Mouse (Mus musculus): Measurements from ENCODE around the gene Cntnap4.

The Cntnap4 gene

DNA sequence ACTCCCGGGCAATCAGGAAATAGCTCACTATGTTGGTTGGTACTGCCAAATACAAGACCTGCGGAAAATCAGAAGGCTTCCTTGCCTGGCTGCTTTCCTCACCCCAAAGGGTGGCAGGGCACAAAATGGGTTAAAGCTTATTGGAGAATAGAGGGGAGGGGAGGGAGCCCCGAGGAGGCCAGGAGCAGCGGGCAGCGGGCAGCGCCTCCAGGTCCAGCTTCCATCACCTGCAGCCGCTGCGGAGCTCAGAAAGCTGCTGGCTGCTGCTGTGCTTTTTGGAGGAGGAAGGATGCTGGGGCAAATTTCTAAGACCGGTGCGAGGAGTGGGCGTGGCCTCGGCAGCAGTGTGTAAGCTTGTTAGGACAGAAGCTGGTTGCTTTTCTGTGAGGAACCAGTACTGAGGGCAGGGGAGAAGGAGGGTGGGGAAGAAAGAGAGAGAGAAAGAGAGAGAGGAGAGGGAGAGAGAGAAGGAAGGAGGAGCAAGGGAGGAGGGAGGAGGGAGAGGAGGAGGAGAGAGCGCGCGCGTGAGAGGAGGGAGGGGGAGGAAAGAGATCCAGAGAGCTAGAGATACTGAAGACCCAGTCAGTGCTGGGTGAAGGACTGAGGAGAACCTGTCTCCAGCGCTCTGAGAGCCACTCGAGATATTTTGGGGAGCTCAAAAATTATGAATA lies at the start of gene Cntnap4:
TSS of gene Cntnap4 (plus strand) at position 573 of the 671 bp plus-strand sequence.
- in situ Hi-C loops (cut with MboI; ENCODE audit: low sequenced_read_pairs): no loop called here

DNA sequence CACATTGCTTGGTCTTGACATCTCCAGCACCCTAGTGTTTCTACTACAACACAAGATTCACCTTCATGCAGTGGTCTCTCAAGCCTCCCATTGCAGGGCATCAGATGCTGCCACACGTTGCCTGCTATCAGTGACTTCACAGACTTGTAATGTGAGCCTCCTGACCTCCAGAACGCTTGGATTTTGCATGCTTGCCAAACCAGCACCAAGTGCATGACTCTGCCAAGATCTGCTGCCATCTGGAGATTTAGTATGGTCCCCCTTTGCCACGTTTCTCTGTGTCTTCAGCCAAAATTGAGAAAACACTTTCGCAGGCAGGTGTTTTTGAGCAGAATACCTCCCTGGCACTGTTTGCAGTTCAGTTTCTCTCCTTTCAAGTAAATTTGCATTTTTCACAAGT lies 12.5 kb upstream of the Cntnap4 start:
- in situ Hi-C loops (cut with MboI; ENCODE audit: low sequenced_read_pairs): no loop called here

DNA sequence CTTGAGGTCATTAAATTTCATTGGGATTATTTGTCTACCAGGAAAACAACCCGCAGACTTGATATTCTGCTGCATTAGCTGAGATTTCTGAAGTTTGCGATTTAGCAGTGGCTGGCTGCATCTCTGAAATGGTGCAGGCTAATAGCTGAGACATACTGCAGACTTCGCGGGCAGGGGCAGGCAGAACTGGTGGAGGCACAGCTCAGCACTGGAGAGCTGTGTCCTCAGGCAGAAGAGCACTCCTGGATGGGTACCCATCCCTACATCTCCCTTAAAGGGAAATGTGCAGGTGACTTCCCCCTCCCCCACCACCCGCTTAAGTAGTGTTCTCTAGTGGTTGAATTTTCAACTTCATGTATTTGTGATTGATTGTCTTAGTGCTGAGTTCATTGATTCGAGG lies 698 bp downstream of the Cntnap4 start:
- in situ Hi-C loops (cut with MboI; ENCODE audit: low sequenced_read_pairs): no loop called here

DNA sequence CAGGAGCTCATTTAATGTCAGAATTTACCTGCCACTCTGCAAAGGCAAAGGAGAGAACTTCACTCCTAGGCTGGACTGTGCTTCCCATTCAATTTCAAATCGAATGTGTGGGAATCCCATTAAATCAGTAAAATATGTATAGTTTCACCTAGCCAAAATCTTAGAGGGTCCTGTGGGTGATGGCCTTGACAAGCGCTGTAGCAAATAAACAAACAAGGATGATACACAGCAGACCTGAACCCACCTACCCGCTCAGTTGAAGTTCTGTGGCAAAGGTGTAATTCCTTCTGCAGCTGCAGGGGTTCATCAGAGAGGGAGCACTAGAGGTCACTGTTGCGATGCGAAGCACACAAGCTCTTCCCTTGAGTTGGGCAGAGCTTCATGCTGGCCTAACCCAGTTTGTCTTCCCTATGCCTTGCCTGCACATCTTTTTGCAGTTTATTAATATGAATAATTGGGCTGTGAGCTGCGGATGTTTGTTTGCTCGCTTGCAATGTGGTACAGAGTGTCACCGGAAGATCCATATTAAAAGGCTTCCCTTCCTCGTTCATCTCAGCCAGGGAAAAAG lies 1.6 kb downstream of the Cntnap4 start:
- in situ Hi-C loops (cut with MboI; ENCODE audit: low sequenced_read_pairs): no loop called here

DNA sequence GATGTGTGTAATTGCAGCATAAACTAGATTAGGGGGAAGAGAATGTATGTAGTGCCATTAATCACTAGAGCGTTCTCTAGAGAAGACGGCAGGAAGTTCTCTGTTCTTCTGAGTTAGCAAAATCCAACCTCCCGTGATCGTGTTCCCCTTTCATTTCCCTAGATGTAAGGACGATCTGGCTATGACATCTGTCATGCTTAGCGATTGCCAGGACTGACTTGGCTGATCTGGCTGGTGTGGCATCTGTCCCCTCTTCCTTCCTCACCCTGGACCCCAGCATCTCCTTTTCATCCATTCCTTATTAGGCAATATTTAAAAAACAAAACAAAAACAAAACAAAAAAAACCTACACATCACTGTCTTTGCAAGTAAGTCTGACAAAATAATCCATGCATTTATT lies 11.6 kb downstream of the Cntnap4 start:
- in situ Hi-C loops (cut with MboI; ENCODE audit: low sequenced_read_pairs): no loop called here

DNA sequence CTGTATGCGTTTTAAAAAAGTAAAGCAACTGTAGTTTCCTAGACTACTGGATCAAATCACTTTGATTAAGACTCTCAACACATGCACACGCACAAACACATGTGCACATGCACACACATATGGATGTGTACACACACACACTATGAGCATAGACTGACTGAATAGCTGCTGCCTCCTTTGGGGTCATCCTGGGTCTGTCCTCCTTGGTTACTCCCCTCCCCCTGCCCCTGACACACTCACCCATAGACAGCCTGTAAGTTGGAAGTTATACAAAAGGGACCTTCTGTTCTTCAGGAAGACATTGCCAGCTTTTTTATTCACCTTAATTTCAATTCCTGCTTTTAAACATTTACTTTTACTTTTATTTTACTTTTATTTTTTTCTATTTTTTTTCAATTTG lies 13.6 kb downstream of the Cntnap4 start:
- in situ Hi-C loops (cut with MboI; ENCODE audit: low sequenced_read_pairs): no loop called here

DNA sequence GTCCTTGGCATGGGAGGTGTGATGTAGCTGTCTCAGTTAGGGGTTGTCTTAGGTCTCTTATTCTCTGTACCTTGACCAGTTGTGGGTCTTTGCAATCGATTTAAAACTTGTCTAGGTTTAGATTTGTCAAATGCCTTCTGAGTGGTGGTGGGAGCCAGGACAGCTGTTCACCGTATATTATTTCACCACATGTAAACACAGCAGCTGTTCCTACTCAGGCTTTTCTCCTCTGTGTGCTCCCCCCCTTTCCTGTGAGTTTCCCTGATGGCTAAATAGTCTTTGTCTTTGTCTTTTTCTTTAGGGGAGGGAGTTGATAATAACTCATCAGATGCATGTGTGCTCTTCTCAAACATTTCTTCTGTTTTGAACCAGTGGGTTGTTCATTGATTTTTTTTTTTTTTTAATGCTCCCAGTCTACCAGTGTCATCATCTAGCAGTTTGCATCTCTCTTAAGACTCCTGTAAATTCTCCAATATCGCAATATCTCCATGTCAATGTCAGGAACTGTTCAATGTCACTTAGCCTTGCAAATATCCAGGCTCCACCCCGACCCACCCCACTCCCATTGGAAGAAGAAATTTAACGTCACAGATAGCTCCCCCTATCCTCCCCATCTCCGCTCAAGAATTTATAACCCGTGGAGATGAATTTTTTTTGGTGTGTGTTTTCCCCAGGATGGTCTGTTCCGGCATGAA lies 18.7 kb downstream of the Cntnap4 start:
- in situ Hi-C loops (cut with MboI; ENCODE audit: low sequenced_read_pairs): no loop called here

DNA sequence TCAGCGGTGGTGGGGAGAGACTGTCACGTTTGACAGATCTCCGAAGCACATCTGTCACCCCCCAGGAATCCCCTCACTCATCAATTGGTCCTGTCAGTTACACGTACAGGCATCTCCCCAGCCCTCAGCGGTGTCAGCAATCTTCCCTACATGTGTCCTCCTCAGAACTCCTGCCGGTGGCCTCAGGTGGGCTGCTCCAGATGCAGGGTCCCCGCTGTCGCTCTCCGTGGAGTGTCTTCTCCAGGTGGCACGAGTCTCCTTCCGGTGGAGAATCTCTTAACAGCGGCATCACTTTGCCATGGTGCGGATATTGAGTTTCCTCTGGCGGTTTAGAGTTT lies 19.2 kb downstream of the Cntnap4 start:
- in situ Hi-C loops (cut with MboI; ENCODE audit: low sequenced_read_pairs): no loop called here

DNA sequence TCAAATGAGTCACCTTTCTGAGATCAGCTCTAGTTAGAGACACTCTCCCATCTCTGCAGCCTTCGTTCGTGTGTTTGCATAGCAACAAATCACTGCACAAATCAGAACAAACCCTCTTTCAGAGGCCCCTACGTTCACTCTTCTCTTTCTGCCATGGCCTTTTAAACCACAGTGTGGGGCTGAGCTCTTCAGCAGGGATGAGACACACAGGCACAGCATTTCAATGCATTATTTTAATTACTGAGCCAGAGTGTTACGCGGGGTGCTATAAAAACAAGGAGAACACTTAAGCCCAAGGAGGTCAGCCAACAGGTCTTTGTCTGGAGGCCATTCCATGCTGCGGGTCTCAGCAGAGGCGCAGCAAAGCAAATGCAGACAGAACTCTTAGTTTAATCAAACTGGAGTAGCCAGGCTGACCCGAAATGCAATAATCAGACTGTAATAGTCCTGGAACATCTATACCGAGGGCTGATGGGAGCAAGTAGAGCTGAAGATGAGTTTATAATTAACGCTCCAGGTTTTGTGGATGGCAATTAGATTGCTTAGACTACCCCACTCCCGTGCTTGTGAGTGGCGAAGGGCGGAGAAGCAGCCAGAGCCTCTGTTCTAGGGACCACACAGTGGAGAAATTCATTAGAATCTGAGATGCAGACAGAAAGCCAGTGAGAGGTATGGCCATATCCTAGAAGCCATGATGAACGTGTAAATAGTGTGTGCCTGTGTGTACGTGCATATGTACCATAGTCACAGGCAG lies 26.4 kb downstream of the Cntnap4 start:
- in situ Hi-C loops (cut with MboI; ENCODE audit: low sequenced_read_pairs): no loop called here

DNA sequence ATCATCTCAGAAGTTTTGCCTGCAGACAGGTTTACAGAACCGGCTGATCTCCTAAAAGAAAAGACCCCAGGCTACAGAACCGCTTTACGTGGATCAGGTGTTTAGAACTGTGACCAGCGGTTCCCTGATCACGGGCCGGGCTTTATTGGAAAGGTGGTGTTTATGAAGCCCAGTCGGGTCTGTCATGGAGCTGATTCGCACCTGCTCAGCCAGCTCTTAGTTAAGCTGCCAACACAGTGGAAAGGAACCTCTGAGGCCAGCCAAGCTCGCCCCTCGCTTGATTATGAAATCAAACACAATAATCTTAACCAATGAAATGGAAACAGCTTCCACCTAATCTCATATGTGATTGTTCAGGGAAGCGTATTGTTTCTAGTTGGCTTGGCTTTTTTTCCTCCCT lies 30.1 kb downstream of the Cntnap4 start:
- in situ Hi-C loops (cut with MboI; ENCODE audit: low sequenced_read_pairs): no loop called here

DNA sequence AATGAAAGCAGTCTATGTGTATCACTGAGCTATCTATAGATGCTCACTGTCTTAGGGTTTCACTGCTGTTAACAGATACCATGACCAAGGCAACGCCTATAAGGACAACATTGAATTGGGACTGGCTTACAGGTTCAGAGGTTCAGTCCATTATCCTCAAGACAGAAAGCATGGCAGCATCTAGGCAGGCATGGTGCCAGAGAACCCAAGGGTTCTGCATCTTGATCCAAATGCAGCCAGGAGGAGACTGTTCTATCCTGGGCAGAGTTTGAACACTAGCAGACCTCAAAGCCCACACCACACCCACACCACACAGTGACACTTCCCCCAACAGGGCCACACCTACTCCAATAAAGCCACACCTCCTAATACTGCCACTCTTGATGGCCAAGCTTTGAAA lies 31.3 kb downstream of the Cntnap4 start:
- in situ Hi-C loops (cut with MboI; ENCODE audit: low sequenced_read_pairs): no loop called here

DNA sequence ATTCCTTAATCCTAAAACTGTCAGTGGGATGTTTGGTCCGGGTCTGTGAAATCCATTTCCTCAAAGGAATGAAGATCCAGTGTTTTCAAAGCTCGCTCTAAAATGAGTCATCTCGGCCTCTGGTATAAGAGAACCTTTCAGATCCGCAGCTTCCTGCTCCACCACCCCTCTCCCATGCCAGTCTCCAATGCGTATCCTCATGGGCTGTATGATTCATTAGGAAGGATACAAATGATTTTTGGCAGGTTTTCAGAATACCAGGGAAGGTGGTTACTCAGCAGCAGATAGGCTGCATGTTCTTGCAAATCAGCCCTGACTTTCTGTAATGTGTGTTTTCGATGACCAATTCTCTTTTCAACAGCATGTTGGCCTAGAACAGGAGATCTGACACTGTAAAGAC lies 40.3 kb downstream of the Cntnap4 start:
- in situ Hi-C loops (cut with MboI; ENCODE audit: low sequenced_read_pairs): no loop called here

DNA sequence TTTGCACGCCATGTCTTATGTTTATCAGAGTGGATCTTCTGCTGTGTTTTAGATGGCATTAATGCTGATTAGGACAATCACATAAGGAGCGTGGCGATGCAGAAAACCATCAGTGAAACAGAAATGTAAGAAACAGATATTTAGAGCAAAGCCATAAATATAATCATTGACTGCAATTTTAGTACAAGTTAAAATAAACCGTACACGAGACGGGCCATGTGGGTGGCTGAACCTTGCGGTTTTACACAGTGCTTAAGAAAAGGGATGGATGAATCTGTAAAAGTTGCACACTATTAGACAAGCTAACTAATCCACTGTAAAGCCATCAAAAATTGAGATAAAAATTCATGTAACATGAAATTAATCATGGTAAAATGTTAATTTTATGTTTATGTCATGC lies 58.9 kb downstream of the Cntnap4 start:
- in situ Hi-C loops (cut with MboI; ENCODE audit: low sequenced_read_pairs): no loop called here

DNA sequence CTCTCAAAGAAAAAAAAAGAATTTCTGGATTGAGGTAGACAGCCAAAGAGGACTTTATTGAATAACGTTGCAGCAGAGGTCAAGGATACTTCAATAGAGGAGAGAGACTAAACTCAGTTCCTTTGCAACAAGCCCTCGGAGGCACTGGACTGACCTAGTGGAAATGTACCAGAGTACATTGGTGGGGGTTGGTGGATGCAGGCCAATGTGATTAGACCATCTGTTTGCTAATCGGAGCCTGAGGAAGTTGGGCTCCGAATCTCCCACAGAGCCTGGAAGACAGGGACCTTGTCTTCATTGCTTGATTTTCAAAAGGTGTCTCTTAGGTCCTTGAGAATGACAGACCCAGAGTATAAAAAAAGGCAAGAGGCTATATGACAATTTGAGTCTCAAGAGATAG lies 82.8 kb downstream of the Cntnap4 start:
- in situ Hi-C loops (cut with MboI; ENCODE audit: low sequenced_read_pairs): no loop called here

DNA sequence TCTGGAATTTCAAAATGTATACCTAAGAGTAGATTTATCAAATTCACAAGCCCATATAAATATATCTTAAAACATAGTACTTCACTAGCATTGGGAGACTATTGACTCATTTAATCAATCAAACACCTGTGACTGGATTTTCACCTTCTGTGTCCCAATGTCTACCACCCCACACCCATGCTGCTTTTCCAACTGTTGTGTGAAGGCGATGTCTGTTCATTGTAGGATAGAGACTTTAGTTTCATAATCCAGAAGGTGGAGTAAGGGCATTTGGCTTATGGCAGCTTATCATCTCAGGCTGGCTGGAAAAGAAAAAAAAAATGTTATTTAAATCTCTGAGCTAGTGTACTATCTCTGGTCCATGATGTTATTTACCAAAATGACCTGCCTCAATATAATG lies 83.4 kb downstream of the Cntnap4 start:
- in situ Hi-C loops (cut with MboI; ENCODE audit: low sequenced_read_pairs): no loop called here

DNA sequence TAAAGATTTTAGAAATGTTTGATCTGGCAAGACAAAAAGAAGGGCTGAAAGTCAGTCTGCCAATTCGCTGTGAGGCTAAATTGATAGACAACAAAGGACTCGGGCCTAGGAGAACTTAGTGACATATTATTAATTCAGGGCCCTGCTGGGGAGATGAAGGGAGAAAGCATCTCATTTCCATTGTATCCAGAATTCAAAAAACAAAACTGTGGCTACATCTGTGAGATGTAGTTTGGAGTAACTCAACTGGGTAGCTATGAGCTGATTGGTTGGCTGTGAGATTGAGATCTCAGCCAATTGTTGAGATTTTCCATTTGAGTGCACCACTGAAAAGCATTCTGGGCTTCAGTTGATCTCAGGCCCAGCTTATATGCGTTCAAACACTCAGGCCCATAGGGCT lies 84.2 kb downstream of the Cntnap4 start:
- in situ Hi-C loops (cut with MboI; ENCODE audit: low sequenced_read_pairs): no loop called here

DNA sequence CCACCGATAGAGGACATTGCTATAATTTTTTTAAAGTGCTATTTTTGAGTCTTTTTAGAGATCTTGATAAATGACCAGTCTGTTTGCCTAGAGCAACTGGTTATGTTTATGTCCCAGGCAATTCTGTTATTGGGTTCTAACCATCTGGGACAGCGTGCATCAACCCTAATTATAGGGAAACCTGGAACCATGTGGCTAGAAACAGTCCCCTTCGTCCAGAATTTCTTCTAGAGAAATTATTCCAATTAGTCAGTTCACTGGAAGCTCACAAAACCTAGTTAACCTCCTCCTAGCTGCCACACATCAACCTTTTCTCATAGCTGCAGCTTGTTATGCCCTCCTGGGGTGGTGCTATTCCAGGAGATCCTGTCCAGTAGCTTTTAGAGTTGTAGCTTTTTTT lies 94.2 kb downstream of the Cntnap4 start:
- in situ Hi-C loops (cut with MboI; ENCODE audit: low sequenced_read_pairs): no loop called here

DNA sequence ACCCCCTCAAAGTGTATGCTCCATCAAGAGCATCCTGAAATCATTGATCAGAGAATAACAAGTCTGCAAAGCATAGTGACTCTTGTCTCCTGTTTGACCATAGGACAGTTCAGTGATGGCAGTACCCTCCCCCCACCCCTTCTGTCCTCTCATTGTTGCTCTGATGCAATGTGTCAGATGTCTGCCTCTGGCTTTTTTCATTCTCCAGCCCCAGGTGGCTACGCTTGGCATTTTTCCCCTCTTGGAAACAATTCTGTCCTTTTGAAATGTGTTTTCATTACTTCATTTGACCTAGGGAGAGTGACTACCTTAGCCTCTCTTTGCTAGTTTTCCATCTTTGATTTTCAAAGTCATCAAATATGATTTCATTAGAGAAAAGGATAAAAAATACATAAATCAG lies 104.8 kb downstream of the Cntnap4 start:
- in situ Hi-C loops (cut with MboI; ENCODE audit: low sequenced_read_pairs): no loop called here

DNA sequence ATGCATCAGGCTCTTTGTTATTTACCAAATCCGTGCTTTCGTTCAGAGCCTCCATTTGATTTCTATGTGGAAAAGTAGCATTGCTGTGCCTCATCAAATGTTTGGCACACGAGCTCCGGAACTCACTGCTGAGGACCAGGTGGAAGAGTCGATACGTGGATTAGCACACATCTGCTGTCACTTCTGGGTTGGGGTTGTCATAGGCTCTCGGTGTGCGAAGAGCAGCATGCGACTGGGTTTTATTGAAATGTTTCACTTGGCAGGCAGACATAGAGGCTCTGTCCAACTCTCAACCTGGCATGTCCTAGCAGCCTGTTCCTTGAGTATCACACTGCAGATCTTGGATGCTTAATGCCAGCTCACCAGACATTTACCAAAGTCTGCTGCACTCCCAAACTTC lies 111.9 kb downstream of the Cntnap4 start:
- in situ Hi-C loops (cut with MboI; ENCODE audit: low sequenced_read_pairs): no loop called here

DNA sequence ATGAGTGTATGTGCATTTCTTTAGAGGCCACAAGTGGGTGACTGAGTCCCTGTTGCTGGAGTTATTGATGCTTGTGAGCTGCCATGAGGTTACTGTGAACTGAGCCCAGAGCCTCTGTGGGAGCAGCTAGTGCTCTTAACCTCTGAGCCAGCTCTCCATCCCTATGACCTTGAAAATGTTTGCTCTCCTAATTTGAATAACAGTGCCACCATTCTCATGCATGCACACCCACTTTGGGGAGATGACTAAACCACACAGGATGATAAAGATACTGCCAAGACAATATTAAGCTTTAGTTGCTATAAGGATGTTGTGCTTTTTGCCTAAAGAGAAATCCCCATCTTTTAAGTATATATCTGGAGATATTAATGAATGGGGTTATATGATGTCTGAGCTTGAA lies 125.9 kb downstream of the Cntnap4 start:
- in situ Hi-C loops (cut with MboI; ENCODE audit: low sequenced_read_pairs): no loop called here

DNA sequence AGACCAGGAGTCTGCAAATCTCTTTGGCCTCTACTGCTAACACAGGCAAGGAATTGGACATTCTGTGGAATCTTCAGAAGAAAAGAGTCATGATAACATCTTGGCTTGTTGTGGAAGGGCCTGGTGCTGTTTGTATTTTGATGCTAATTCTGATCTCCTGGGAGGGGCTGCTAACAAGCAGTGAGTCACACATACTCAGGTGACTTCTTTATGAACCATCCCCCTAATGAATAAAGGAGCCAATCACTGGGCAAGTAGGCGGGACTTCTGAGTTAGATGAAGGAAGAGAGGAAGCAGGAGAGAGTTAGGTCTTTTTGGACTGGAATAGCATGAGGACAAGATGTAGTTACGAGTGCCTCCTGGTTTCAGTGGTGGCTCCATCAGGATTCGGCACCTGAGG lies 128.3 kb downstream of the Cntnap4 start:
- in situ Hi-C loops (cut with MboI; ENCODE audit: low sequenced_read_pairs): no loop called here

DNA sequence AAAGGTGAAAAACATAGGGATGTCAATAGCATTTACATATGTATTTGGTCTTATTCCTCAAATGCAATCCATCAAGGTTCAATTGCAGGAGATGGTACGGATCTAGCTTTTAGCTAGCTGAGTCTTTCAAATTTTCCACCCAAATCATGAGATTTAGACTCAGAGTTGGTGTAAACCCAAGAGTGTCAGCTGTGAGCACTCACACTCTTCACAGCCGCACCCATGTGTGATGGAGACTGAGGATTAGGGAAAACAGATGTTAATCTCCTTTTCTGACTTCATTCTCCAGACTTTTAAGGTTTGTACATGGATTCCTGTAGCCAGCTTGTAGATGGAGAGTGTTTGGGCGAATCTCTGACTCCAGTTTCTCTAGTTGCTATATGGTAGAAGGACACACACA lies 147.1 kb downstream of the Cntnap4 start:
- in situ Hi-C loops (cut with MboI; ENCODE audit: low sequenced_read_pairs): no loop called here
